Mouse (Mus musculus): ENCODE measurements around the gene Abce1. TPM values are rescaled to one million over a fixed set of nuclear protein-coding genes. Genes with fewer than 3 reads are reported as not detected.

The Abce1 gene
- polyA plus RNA-seq (2012; rRNA removed), result 14.8 and 19.6 TPM in 2 replicates

GRCm38 (mm10) chr8:79711064-79711961 lies at the start of gene Abce1, which contains the start of gene Anapc10:
Gene Abce1, minus strand, starts transcription at chr8:79711740.
Gene Anapc10, plus strand, starts transcription at chr8:79711820.
- TF ChIP-seq POLR2A (IDR thresholded peaks at IDR 0.05; ENCODE audit: control insufficient read depth, low read depth, low read length), result peak; percentile 99
- TF ChIP-seq CTCF (IDR thresholded peaks at IDR 0.05; ENCODE audit: control insufficient read depth, insufficient read depth, insufficient replicate concordance, low read depth, low read length), result no peak
- peak within 1 kb of the TSS; percentile 98 for H3K27ac ChIP-seq (ENCODE audit: control insufficient read depth, insufficient read depth, low read depth, low read length)
- no peaks in the 10 kb centered on the region for H3K4me1 ChIP-seq (ENCODE audit: control insufficient read depth, insufficient read depth, low read length)
- peak within 1 kb of the TSS; percentile 95 for H3K4me3 ChIP-seq (ENCODE audit: control insufficient read depth, low read depth, low read length)
- H3K36me3 ChIP-seq (ENCODE audit: control insufficient read depth, insufficient read depth, low read length), result 0 out of 2 replicates have a peak, but pooled peaks cover 1% of the 10 kb centered on the region
- H3K27me3 ChIP-seq (ENCODE audit: control insufficient read depth, insufficient read depth, low read length), result no peaks in the 10 kb centered on the region

GRCm38 (mm10) chr8:79750305-79750704 lies 38.8 kb upstream of the Abce1 start:
- no peaks in the 10 kb centered on the region for H3K27me3 ChIP-seq (ENCODE audit: control insufficient read depth, insufficient read depth, low read length)
- no peaks in the 10 kb centered on the region for H3K36me3 ChIP-seq (ENCODE audit: control insufficient read depth, insufficient read depth, low read length)
- no peaks in the 10 kb centered on the region for H3K4me1 ChIP-seq (ENCODE audit: control insufficient read depth, insufficient read depth, low read length)
- no peak overlapping the region for H3K27ac ChIP-seq (ENCODE audit: control insufficient read depth, insufficient read depth, low read depth, low read length)
- H3K4me3 ChIP-seq (ENCODE audit: control insufficient read depth, low read depth, low read length), result no peak overlapping the region
- no peak for TF ChIP-seq POLR2A (IDR thresholded peaks at IDR 0.05; ENCODE audit: control insufficient read depth, low read depth, low read length)
- TF ChIP-seq CTCF (IDR thresholded peaks at IDR 0.05; ENCODE audit: control insufficient read depth, insufficient read depth, insufficient replicate concordance, low read depth, low read length), result no peak

- H3K4me1 ChIP-seq (ENCODE audit: control insufficient read depth, insufficient read depth, low read length), result no peaks in the 10 kb centered on the region
- TF ChIP-seq CTCF (IDR thresholded peaks at IDR 0.05; ENCODE audit: control insufficient read depth, insufficient read depth, insufficient replicate concordance, low read depth, low read length), result no peak
- TF ChIP-seq POLR2A (IDR thresholded peaks at IDR 0.05; ENCODE audit: control insufficient read depth, low read depth, low read length), result no peak
- H3K36me3 ChIP-seq (ENCODE audit: control insufficient read depth, insufficient read depth, low read length), result no peaks in the 10 kb centered on the region
- H3K27ac ChIP-seq (ENCODE audit: control insufficient read depth, insufficient read depth, low read depth, low read length), result no peak overlapping the region
- no peaks in the 10 kb centered on the region for H3K27me3 ChIP-seq (ENCODE audit: control insufficient read depth, insufficient read depth, low read length)
- no peak overlapping the region for H3K4me3 ChIP-seq (ENCODE audit: control insufficient read depth, low read depth, low read length)
Observed at GRCm38 (mm10) chr8:79748591-79748990, 37.1 kb upstream of the Abce1 start.

- Histone ChIP-seq H3K36me3 (ENCODE audit: control insufficient read depth, insufficient read depth, low read length) (no peaks in the 10 kb centered on the region), H3K4me3 (ENCODE audit: control insufficient read depth, low read depth, low read length) (no peak overlapping the region), H3K4me1 (ENCODE audit: control insufficient read depth, insufficient read depth, low read length) (no peaks in the 10 kb centered on the region), H3K27me3 (ENCODE audit: control insufficient read depth, insufficient read depth, low read length) (no peaks in the 10 kb centered on the region), H3K27ac (ENCODE audit: control insufficient read depth, insufficient read depth, low read depth, low read length) (no peak overlapping the region)
- no peak for TF ChIP-seq POLR2A (IDR thresholded peaks at IDR 0.05; ENCODE audit: control insufficient read depth, low read depth, low read length)
- no peak for TF ChIP-seq CTCF (IDR thresholded peaks at IDR 0.05; ENCODE audit: control insufficient read depth, insufficient read depth, insufficient replicate concordance, low read depth, low read length)
Observed at GRCm38 (mm10) chr8:79748171-79748570, 36.6 kb upstream of the Abce1 start.

- no peak overlapping the region for H3K4me3 ChIP-seq (ENCODE audit: control insufficient read depth, low read depth, low read length)
- H3K27me3 ChIP-seq (ENCODE audit: control insufficient read depth, insufficient read depth, low read length), result no peaks in the 10 kb centered on the region
- peaks cover 2% of the 10 kb centered on the region for H3K36me3 ChIP-seq (ENCODE audit: control insufficient read depth, insufficient read depth, low read length)
- no peaks in the 10 kb centered on the region for H3K4me1 ChIP-seq (ENCODE audit: control insufficient read depth, insufficient read depth, low read length)
- no peak overlapping the region for H3K27ac ChIP-seq (ENCODE audit: control insufficient read depth, insufficient read depth, low read depth, low read length)
- no peak for TF ChIP-seq POLR2A (IDR thresholded peaks at IDR 0.05; ENCODE audit: control insufficient read depth, low read depth, low read length)
- peak; percentile 6; the same call in 1 of the 2 replicates for TF ChIP-seq CTCF (IDR thresholded peaks at IDR 0.05; ENCODE audit: control insufficient read depth, insufficient read depth, insufficient replicate concordance, low read depth, low read length)
Observed at GRCm38 (mm10) chr8:79734304-79734703, 22.8 kb upstream of the Abce1 start.

- H3K36me3 ChIP-seq (ENCODE audit: control insufficient read depth, insufficient read depth, low read length), result peaks cover 2% of the 10 kb centered on the region
- no peak overlapping the region for H3K4me3 ChIP-seq (ENCODE audit: control insufficient read depth, low read depth, low read length)
- H3K27me3 ChIP-seq (ENCODE audit: control insufficient read depth, insufficient read depth, low read length), result no peaks in the 10 kb centered on the region
- no peak overlapping the region for H3K27ac ChIP-seq (ENCODE audit: control insufficient read depth, insufficient read depth, low read depth, low read length)
- no peaks in the 10 kb centered on the region for H3K4me1 ChIP-seq (ENCODE audit: control insufficient read depth, insufficient read depth, low read length)
- TF ChIP-seq POLR2A (IDR thresholded peaks at IDR 0.05; ENCODE audit: control insufficient read depth, low read depth, low read length), result no peak
- no peak for TF ChIP-seq CTCF (IDR thresholded peaks at IDR 0.05; ENCODE audit: control insufficient read depth, insufficient read depth, insufficient replicate concordance, low read depth, low read length)
Observed at GRCm38 (mm10) chr8:79727900-79728299, 16.4 kb upstream of the Abce1 start.

GRCm38 (mm10) chr8:79724589-79724988 lies 13.0 kb upstream of the Abce1 start:
- Histone ChIP-seq H3K4me3 (ENCODE audit: control insufficient read depth, low read depth, low read length) (no peak overlapping the region), H3K36me3 (ENCODE audit: control insufficient read depth, insufficient read depth, low read length) (no peaks in the 10 kb centered on the region; the same call in none of the 2 replicates), H3K4me1 (ENCODE audit: control insufficient read depth, insufficient read depth, low read length) (no peaks in the 10 kb centered on the region), H3K27me3 (ENCODE audit: control insufficient read depth, insufficient read depth, low read length) (no peaks in the 10 kb centered on the region), H3K27ac (ENCODE audit: control insufficient read depth, insufficient read depth, low read depth, low read length) (no peak overlapping the region)
- TF ChIP-seq CTCF (IDR thresholded peaks at IDR 0.05; ENCODE audit: control insufficient read depth, insufficient read depth, insufficient replicate concordance, low read depth, low read length), result no peak
- TF ChIP-seq POLR2A (IDR thresholded peaks at IDR 0.05; ENCODE audit: control insufficient read depth, low read depth, low read length), result no peak
